23 mouse cellular contexts compared by ENCODE assay signal in the genomic region with DNA sequence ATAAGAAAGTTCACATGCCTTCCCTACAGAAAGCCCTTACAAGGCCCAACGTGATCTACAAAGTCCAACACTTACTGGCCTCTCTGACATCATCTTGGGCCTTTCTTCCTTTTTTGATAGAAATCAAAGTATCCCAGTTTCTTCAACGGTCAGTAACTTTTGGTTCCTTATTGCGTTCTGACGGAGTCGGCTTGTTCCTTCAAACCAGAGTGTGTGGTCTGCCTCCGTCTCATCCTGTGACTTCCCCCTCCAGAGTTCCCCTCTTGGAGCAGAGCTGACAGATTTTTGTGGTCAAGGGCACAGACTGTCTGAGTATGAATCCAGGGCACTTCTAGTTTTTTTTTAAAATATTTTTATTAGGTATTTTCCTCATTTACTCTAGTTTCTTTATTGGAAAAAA. TPM values are rescaled to one million over a fixed set of nuclear protein-coding genes. Genes with fewer than 3 reads are reported as not detected.
DNase-seq lines count a peak whose midpoint lies in the region; ATAC-seq lines count a peak whose summit lies in the region.
"Had no signal": no experiment of that assay in that cellular context is flagged by ENCODE, and none has a peak within 500 bp of the region (broad histone marks: within the 10 kb centered on the region; RNA-seq: fewer than 3 reads in every experiment).

No protein-coding gene starts in this region.

- no peak overlapping the region for H3K4me3 ChIP-seq in midbrain, embryonic 13.5 days (replicated peaks)
- H3K4me3 ChIP-seq: embryonic facial prominence, embryonic 15.5 days; heart, embryonic 15.5 days; hindbrain, embryonic 13.5 days; liver, embryonic 13.5 days; myocyte; stomach, embryonic 15.5 days had no signal

- no peaks in the 10 kb centered on the region for H3K36me3 ChIP-seq in splenic B cell, adult 2 months (ENCODE audit: control insufficient read depth, insufficient read depth, low read length, poor library complexity, severe bottlenecking)
- H3K36me3 ChIP-seq in midbrain, embryonic 13.5 days: no peaks in the 10 kb centered on the region
- H3K36me3 ChIP-seq: embryonic facial prominence, embryonic 15.5 days; heart, embryonic 15.5 days; hindbrain, embryonic 13.5 days; liver, embryonic 13.5 days; stomach, embryonic 15.5 days had no signal

- no peaks in the 10 kb centered on the region for H3K27me3 ChIP-seq in splenic B cell, adult 2 months (ENCODE audit: control insufficient read depth, insufficient read depth, low read length, poor library complexity, severe bottlenecking)
- H3K27me3 ChIP-seq in midbrain, embryonic 13.5 days: no peaks in the 10 kb centered on the region
- H3K27me3 ChIP-seq: embryonic facial prominence, embryonic 15.5 days; heart, embryonic 15.5 days; hindbrain, embryonic 13.5 days; stomach, embryonic 15.5 days had no signal

- WGBS in midbrain, embryonic 13.5 days: 89% methylated on average over 6 of the region's 6 CpGs

- no peak overlapping the region for H3K9ac ChIP-seq in midbrain, embryonic 13.5 days (replicated peaks)
- H3K9ac ChIP-seq: embryonic facial prominence, embryonic 15.5 days; forebrain, postnatal 0 days; heart, embryonic 15.5 days; hindbrain, embryonic 13.5 days; liver, embryonic 13.5 days; stomach, embryonic 15.5 days had no signal

- H3K27ac ChIP-seq in midbrain, embryonic 13.5 days: no peak overlapping the region
- H3K27ac ChIP-seq: embryonic facial prominence, embryonic 15.5 days; heart, embryonic 15.5 days; hindbrain, embryonic 13.5 days; liver, embryonic 13.5 days; stomach, embryonic 15.5 days had no signal

- H3K4me1 ChIP-seq in midbrain, embryonic 13.5 days (replicated peaks): no peaks in the 10 kb centered on the region
- H3K4me1 ChIP-seq: embryonic facial prominence, embryonic 15.5 days; heart, embryonic 15.5 days; hindbrain, embryonic 13.5 days; liver, embryonic 13.5 days; stomach, embryonic 15.5 days had no signal

- peak; percentile 99 for ATAC-seq in granulocyte monocyte progenitor cell, adult 5-6 weeks (replicated peaks; ENCODE audit: poor library complexity, severe bottlenecking)
- no peak for ATAC-seq in midbrain, embryonic 13.5 days
- ATAC-seq: CD4-positive, CD25-positive, alpha-beta regulatory T cell, adult 4 months; forebrain, postnatal 0 days; intestine, embryonic 16.5 days had no signal

- H3K4me2 ChIP-seq in midbrain, embryonic 13.5 days (replicated peaks): no peak overlapping the region
- H3K4me2 ChIP-seq: embryonic facial prominence, embryonic 15.5 days; heart, embryonic 15.5 days; hindbrain, embryonic 13.5 days; liver, embryonic 13.5 days; stomach, embryonic 15.5 days had no signal

- peak; percentile 20 for DNase-seq in layer of hippocampus, adult 9-10 months (ENCODE audit: low spot score)
- DNase-seq in layer of hippocampus, adult 8-10 months (ENCODE audit: low spot score in 2 of 2): no peak
- peak; percentile 16 to 39 for DNase-seq in spleen, postnatal 36 days (ENCODE audit: low spot score in 2 of 2)
- no peak for DNase-seq in spleen, adult 12 weeks (ENCODE audit: low spot score)
- peak; percentile 9 for DNase-seq in splenic B cell, adult 2 months (ENCODE audit: low read depth, low spot score)
- DNase-seq in cerebellum, postnatal 36 days: no peak
- DNase-seq: cerebellum, postnatal 10 days; forebrain, postnatal 0 days; kidney, postnatal 14 days; liver, embryonic 13.5 days; right cerebral cortex, adult 18-20 months; thymus, postnatal 36 days had no signal

- peaks cover 4% of the 10 kb centered on the region; the same call in 1 of the 2 replicates for H3K9me3 ChIP-seq in midbrain, embryonic 13.5 days
- H3K9me3 ChIP-seq: embryonic facial prominence, embryonic 15.5 days; heart, embryonic 15.5 days; hindbrain, embryonic 13.5 days; liver, embryonic 13.5 days; stomach, embryonic 15.5 days had no signal

RNA-seq across cellular contexts. Expression of gene Tm4sf5, which starts 15.4 kb away (rescaled TPM):
- not detected for total RNA-seq in layer of hippocampus, adult 8-10 months (2022)
- not detected in 2 replicates for total RNA-seq in granulocyte monocyte progenitor cell, adult 5-6 weeks (2014; fragmentation: Nextera tagmentation)
- not detected in 2 replicates for total RNA-seq in granulocyte monocyte progenitor cell, adult 5-6 weeks (2017)
- 0.54 and 1.2 TPM in 2 replicates for polyA plus RNA-seq in midbrain, embryonic 13.5 days (2015; fragmentation: Nextera tagmentation; extraction: Ambion mirVana)
- total RNA-seq: gastrocnemius, postnatal 25 days had no signal
- polyA plus RNA-seq: embryonic facial prominence, embryonic 15.5 days; myocyte had no signal

RNA-seq across cellular contexts. Expression of gene Vmo1, which starts 24.7 kb away (rescaled TPM):
- total RNA-seq in layer of hippocampus, adult 8-10 months (2022): not detected
- not detected in 2 replicates for total RNA-seq in granulocyte monocyte progenitor cell, adult 5-6 weeks (2014; fragmentation: Nextera tagmentation)
- not detected in 2 replicates for total RNA-seq in granulocyte monocyte progenitor cell, adult 5-6 weeks (2017)
- polyA plus RNA-seq in midbrain, embryonic 13.5 days (2015; fragmentation: Nextera tagmentation; extraction: Ambion mirVana): not detected in 2 replicates
- total RNA-seq: forebrain, postnatal 0 days; gastrocnemius, postnatal 25 days; left cerebral cortex, postnatal 10 days had no signal
- polyA plus RNA-seq: CD4-positive, CD25-positive, alpha-beta regulatory T cell, adult 4 months; hindbrain, embryonic 13.5 days; myocyte; stomach, embryonic 15.5 days had no signal

RNA-seq across cellular contexts. Expression of gene Gltpd2, which starts 29.3 kb away (rescaled TPM):
- not detected for total RNA-seq in layer of hippocampus, adult 8-10 months (2022)
- total RNA-seq in granulocyte monocyte progenitor cell, adult 5-6 weeks (2014; fragmentation: Nextera tagmentation): not detected in 2 replicates
- not detected in 2 replicates for total RNA-seq in granulocyte monocyte progenitor cell, adult 5-6 weeks (2017)
- polyA plus RNA-seq in midbrain, embryonic 13.5 days (2015; fragmentation: Nextera tagmentation; extraction: Ambion mirVana): 0.35 and 0.42 TPM in 2 replicates
- total RNA-seq: forebrain, postnatal 0 days; gastrocnemius, postnatal 25 days; left cerebral cortex, postnatal 10 days had no signal
- polyA plus RNA-seq: CD4-positive, CD25-positive, alpha-beta regulatory T cell, adult 4 months; heart, embryonic 15.5 days; myocyte had no signal

RNA-seq across cellular contexts. Expression of gene Cxcl16, which starts 29.9 kb away (rescaled TPM):
- 1 to 10 TPM; 1.4 to 6.7 (median 3.5) TPM for total RNA-seq in layer of hippocampus, adult 8-10 months (2022)
- not detected in 2 replicates for total RNA-seq in granulocyte monocyte progenitor cell, adult 5-6 weeks (2014; fragmentation: Nextera tagmentation)
- 0.22 TPM in 1 of 2 replicates, not detected in the other for total RNA-seq in granulocyte monocyte progenitor cell, adult 5-6 weeks (2017)
- 1.4 and 1.6 TPM in 2 replicates for polyA plus RNA-seq in midbrain, embryonic 13.5 days (2015; fragmentation: Nextera tagmentation; extraction: Ambion mirVana)

RNA-seq across cellular contexts. Expression of gene Zmynd15, which starts 30.5 kb away (rescaled TPM):
- total RNA-seq in layer of hippocampus, adult 8-10 months (2022): 1 to 10 TPM in 2 of 4 experiments, under 1 TPM in 2; 0.45 to 2.0 (median 1.1) TPM
- total RNA-seq in granulocyte monocyte progenitor cell, adult 5-6 weeks (2014; fragmentation: Nextera tagmentation): not detected in 2 replicates
- not detected in 2 replicates for total RNA-seq in granulocyte monocyte progenitor cell, adult 5-6 weeks (2017)
- polyA plus RNA-seq in midbrain, embryonic 13.5 days (2015; fragmentation: Nextera tagmentation; extraction: Ambion mirVana): 0.40 and 0.44 TPM in 2 replicates
- polyA plus RNA-seq: CD4-positive, CD25-positive, alpha-beta regulatory T cell, adult 4 months; myocyte had no signal

Comparison
In these comparisons a context has a peak if more than half of its experiments do, and no peak if none do; other contexts are left out.
1. DNase-seq: peak in layer of hippocampus, adult 9-10 months (single experiment), spleen, postnatal 36 days (2 of 2) and splenic B cell, adult 2 months (single experiment); none in layer of hippocampus, adult 8-10 months (0 of 2), spleen, adult 12 weeks (single experiment) and cerebellum, postnatal 36 days (0 of 2).